Mouse (Mus musculus): Measurements from ENCODE around the gene Atp9a.

- TF ChIP-seq CTCF (conservative IDR thresholded peaks at IDR 0.05; ENCODE audit: insufficient read depth, insufficient read length, low read depth, low read length), result no peak
- no peak for TF ChIP-seq POLR2A (IDR thresholded peaks at IDR 0.05; ENCODE audit: low read depth, low read length)
Measured at GRCm38 (mm10) chr2:168609653-168610248, 132.5 kb downstream of the Atp9a start.
